Mouse (Mus musculus) hindbrain, embryonic 13.5 days (tissue): ENCODE results near the gene Dnmt3c. TPM values are rescaled to one million over a fixed set of nuclear protein-coding genes. Genes with fewer than 3 reads are reported as not detected.
"Not testable (repeated sequence)": the region's sequence is repeated elsewhere in the genome, so short reads cannot be mapped to it uniquely, and the experiment has no call there.

Experiments
- ATAC-seq: fragments of 200-750 bp; cut with Nextera tagmentation; 2 replicates; pipeline ENCODE4 v1.8.0; 2017; ENCODE audit warnings: moderate TSS enrichment; ENCODE audit not compliant: low FRiP score
- H3K27ac ChIP-seq: fragments of 300-500 bp; sonication (generic); 2 replicates; pipeline ENCODE4 v1.5.1; 2015; ENCODE audit warnings: inconsistent platforms, mild to moderate bottlenecking, moderate library complexity
- H3K27me3 ChIP-seq: fragments of 300-500 bp; sonication (generic); 2 replicates; pipeline ENCODE4 v1.6.1; 2015; ENCODE audit warnings: mild to moderate bottlenecking, inconsistent platforms
- H3K36me3 ChIP-seq: fragments of 300-500 bp; sonication (generic); 2 replicates; pipeline ENCODE4 v1.6.1; 2015; ENCODE audit warnings: mild to moderate bottlenecking, inconsistent platforms
- H3K4me1 ChIP-seq: fragments of 300-500 bp; sonication (generic); replicated peaks from 2 replicates; pipeline ENCODE4 v1.6.1; 2015; ENCODE audit warnings: inconsistent platforms
- H3K4me2 ChIP-seq: fragments of 300-500 bp; sonication (generic); 2 replicates; pipeline ENCODE4 v1.6.1; 2015; ENCODE audit warnings: inconsistent platforms, mild to moderate bottlenecking, moderate library complexity
- H3K4me3 ChIP-seq: fragments of 300-500 bp; sonication (generic); 2 replicates; pipeline ENCODE4 v1.5.1; 2015; ENCODE audit warnings: mild to moderate bottlenecking, inconsistent platforms
- H3K9ac ChIP-seq: fragments of 300-500 bp; sonication (generic); 2 replicates; pipeline ENCODE4 v1.6.1; 2015; ENCODE audit warnings: mild to moderate bottlenecking, inconsistent platforms
- H3K9me3 ChIP-seq: fragments of 300-500 bp; sonication (generic); 2 replicates; pipeline ENCODE4 v1.6.1; 2016; ENCODE audit warnings: inconsistent platforms
- WGBS: fragments of 180-500 bp; shearing (Covaris S2); methylation state at CpG from one replicate; pipeline ENCODE4 v1.1.7; 2015; 5-methylcytosine and 5-hydroxymethylcytosine counted together
- polyA plus RNA-seq: library from polyadenylated mRNA; unstranded; fragments of >200 nt; fragmentation: Nextera tagmentation; extraction: Ambion mirVana; gene quantifications from 2 replicates; pipeline ENCODE4 v1.2.1, GENCODE M21; 2015

The Dnmt3c gene
- polyA plus RNA-seq, 1 experiment from 2014 or later, result not detected

DNA sequence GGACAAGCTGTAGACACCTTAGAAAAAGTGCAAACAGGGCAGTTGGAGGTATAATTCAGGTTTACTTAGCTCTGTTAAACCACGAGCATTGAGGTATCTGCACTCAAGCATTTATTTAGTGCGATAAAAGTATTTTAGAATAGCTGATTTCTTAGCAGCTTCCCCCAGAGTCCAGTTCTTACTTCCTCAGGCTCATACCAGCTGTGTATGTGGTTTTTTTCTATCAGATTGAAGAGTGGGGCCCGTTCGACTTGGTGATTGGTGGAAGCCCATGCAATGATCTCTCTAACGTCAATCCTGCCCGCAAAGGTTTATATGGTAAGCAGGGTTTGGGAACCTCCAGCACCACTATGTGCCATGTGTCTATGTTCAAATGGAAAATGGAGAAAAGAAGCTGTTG, 19.5 kb upstream of the Dnmt3c start:
- no peak for ATAC-seq
- peaks cover 28% of the 10 kb centered on the region for H3K36me3 ChIP-seq
- no peak overlapping the region for H3K27ac ChIP-seq
- no peaks in the 10 kb centered on the region for H3K27me3 ChIP-seq
- 95% methylated on average over 6 of the region's 6 CpGs for WGBS
- H3K9me3 ChIP-seq, result no peaks in the 10 kb centered on the region
- no peak overlapping the region for H3K4me3 ChIP-seq
- H3K4me1 ChIP-seq, result no peaks in the 10 kb centered on the region
- no peak overlapping the region for H3K9ac ChIP-seq
- no peak overlapping the region for H3K4me2 ChIP-seq

DNA sequence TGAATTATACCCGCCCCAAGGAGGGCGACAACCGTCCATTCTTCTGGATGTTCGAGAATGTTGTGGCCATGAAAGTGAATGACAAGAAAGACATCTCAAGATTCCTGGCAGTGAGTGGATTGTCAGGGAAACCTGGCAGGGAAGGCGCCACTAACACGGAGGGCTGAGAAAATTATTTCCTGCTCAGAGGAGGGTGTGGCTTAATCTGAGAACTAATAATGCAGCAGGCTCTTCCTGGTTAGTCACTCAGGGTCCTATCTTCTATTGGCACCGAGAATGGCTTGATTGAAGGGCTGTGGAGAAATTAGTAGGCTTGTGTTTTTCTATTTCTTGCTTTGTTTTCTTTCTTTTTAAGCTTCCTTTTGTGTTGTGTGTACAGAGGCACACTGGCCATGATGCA, 18.9 kb upstream of the Dnmt3c start:
- Histone ChIP-seq H3K9me3 (no peaks in the 10 kb centered on the region), H3K27me3 (no peaks in the 10 kb centered on the region), H3K4me2 (no peak overlapping the region), H3K27ac (no peak overlapping the region), H3K36me3 (peaks cover 28% of the 10 kb centered on the region), H3K4me3 (no peak overlapping the region), H3K4me1 (no peaks in the 10 kb centered on the region), H3K9ac (no peak overlapping the region)
- WGBS, result 87% methylated on average over 7 of the region's 7 CpGs
- no peak for ATAC-seq

DNA sequence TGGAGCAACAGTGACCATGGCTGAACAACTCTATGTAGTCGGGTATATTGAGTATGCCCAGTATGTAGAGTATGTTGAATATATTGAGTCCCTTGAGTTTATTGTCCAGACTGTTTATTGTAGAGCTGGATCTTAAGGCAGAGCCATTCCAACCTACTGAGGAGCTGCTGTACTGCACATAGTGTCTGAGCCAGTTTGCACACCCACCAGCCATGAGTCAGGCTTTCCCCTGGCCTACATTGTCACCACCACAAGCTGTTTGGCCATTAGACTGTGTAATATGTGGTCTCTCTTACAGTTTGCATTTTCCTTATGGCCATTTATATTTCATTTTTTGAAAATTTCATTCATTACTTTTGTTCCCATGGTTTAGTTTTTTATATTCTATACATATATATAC, 16.5 kb upstream of the Dnmt3c start:
- no peaks in the 10 kb centered on the region for H3K4me1 ChIP-seq
- H3K27me3 ChIP-seq, result no peaks in the 10 kb centered on the region
- H3K9me3 ChIP-seq, result no peaks in the 10 kb centered on the region
- H3K4me3 ChIP-seq, result no peak overlapping the region
- H3K4me2 ChIP-seq, result no peak overlapping the region
- no peak for ATAC-seq
- peaks cover 18% of the 10 kb centered on the region for H3K36me3 ChIP-seq
- 98% methylated on average over 1 of the region's 1 CpGs for WGBS
- no peak overlapping the region for H3K27ac ChIP-seq
- H3K9ac ChIP-seq, result no peak overlapping the region

DNA sequence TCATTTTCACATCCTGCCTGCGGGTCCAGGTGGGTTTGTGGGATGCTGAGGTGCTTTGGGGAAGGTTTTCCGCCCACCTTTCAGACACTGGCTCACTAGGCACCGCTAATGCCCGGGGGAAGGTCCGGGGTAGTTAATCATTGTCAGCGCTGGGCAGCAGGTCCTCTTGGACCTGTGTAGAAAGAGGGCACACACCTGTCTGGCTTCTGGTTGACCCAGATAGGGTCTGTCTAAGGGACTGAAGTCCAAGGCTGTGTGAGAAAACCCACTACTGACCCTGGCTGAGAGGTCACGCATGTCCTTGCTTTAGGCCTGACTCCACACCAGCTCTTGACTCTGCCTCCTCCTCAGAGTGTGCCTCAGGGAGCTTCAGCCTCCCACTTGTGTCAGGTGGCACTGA, 3.0 kb upstream of the Dnmt3c start:
- H3K9me3 ChIP-seq, H3K4me1 ChIP-seq, H3K27me3 ChIP-seq, H3K4me2 ChIP-seq, ATAC-seq, H3K4me3 ChIP-seq, H3K27ac ChIP-seq, H3K36me3 ChIP-seq, H3K9ac ChIP-seq: not testable (repeated sequence)
- 88% methylated on average over 7 of the region's 7 CpGs for WGBS

DNA sequence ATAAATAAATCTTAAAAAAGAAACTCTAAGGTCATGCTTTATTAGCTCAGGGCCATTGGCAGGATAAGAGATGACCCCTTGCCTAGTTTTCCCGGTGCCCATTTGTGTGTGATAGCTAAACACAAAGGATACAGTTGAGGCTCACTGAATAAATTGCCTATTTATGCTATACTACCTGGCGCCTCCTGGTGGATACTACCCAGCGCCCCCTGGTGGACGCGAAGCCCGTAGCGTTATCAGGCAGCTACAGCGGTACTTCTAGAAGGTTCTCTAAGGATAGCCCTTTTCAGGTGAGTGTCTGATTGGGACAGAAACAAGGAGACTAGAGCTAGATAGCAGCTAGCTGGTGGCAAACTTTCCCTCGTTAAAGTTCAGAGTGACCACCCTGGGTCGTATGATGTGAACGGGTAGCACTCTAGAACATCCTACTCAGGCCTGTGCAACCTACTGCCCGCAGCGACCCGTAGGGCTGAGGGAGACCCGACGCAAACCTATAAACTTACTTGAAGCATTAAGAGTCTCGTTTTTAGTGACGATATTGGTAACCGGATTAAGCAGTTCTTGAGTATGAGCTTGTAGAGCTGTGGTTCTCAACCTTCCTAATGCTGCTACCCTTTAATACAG, 1.9 kb upstream of the Dnmt3c start:
- no peaks in the 10 kb centered on the region for H3K27me3 ChIP-seq
- H3K36me3 ChIP-seq, result no peaks in the 10 kb centered on the region
- no peaks in the 10 kb centered on the region for H3K4me1 ChIP-seq
- 68% methylated on average over 19 of the region's 19 CpGs for WGBS
- ATAC-seq, result no peak
- no peak overlapping the region for H3K9ac ChIP-seq
- H3K4me2 ChIP-seq, result no peak overlapping the region
- H3K4me3 ChIP-seq, result no peak overlapping the region
- no peak overlapping the region for H3K27ac ChIP-seq
- H3K9me3 ChIP-seq, result no peaks in the 10 kb centered on the region

DNA sequence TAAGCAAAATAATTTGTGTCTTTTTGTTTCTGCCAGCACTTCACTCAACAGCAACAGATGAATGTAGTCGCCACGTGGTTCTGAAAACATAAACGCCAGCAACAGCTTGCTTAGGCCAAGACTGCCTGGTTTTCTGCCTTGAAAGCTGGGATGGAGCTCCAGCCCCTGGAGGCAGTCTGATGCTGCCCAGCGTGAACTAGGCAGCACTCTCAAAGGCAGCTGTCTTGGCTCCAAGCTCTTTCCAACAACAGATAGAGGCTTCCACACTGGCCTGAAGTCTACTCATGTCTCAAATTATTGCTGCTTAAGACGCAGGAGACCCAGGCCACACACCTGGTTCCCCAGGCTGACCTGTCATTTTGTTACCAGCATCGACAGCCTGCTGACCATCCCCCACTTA, 6.9 kb downstream of the Dnmt3c start:
- WGBS, result 42% methylated on average over 6 of the region's 6 CpGs
- no peak for ATAC-seq
- no peak overlapping the region for H3K4me2 ChIP-seq
- H3K27ac ChIP-seq, result no peak overlapping the region
- H3K4me3 ChIP-seq, result no peak overlapping the region
- no peaks in the 10 kb centered on the region for H3K27me3 ChIP-seq
- no peaks in the 10 kb centered on the region for H3K36me3 ChIP-seq
- no peak overlapping the region for H3K9ac ChIP-seq
- no peaks in the 10 kb centered on the region for H3K4me1 ChIP-seq
- no peaks in the 10 kb centered on the region for H3K9me3 ChIP-seq

DNA sequence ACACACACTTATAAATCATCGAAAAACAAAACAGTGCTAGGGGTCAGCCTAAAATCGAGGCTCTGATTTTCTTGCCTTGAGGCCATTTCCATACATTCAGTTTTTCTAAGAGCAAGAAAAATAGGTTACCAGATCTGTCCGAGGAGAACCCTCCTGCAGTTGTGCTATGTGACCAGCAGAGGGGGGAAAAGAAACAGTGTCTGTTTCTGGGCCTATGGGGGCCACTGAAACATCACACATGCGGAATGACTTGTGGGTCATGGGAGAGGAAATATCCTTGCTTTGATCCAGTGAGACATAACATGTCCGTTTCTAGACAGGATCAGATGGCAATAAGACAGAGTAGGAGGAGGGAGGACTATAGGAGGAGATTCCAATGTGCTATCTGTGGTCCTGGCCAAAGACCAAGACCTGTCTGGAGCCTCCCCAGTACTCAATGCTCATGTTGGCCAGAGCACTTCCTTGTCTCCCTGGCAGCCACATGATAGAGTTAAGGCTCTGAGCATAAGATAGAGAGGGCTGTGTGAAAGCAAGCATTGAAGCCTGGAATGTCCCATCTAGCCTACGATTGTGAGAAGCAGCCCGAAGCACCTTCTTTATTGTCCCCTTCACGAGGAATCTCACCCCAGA, 14.4 kb downstream of the Dnmt3c start:
- ATAC-seq, result no peak
- no peaks in the 10 kb centered on the region for H3K9me3 ChIP-seq
- peaks cover 19% of the 10 kb centered on the region for H3K4me1 ChIP-seq
- H3K4me2 ChIP-seq, result no peak overlapping the region
- no peaks in the 10 kb centered on the region for H3K27me3 ChIP-seq
- 55% methylated on average over 8 of the region's 8 CpGs for WGBS
- no peak overlapping the region for H3K27ac ChIP-seq
- no peaks in the 10 kb centered on the region for H3K36me3 ChIP-seq
- H3K9ac ChIP-seq, result no peak overlapping the region
- H3K4me3 ChIP-seq, result no peak overlapping the region

DNA sequence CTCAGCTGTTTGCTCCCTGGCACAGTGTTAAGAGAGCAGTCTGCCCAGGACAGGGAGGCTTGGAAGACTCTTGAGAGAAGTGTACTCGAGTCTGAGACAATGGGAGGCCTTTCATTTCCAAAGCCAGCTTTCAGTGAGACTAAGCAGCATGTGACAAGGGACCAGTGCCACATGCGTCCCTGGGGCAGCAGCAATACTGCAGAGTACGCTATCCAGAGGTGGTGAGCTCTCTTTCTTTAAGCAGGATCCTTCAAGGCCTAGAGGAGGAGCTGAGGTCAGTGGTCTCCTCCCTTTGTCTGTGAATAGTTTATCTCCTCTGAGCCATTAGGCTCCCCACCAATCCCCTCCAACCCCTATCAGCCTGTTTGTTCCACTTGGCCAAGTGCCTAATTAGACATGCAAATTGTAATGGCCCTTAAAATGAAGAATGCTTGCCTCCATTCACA, 16.2 kb downstream of the Dnmt3c start:
- Histone ChIP-seq H3K9me3 (no peaks in the 10 kb centered on the region), H3K27ac (peak overlapping the region; percentile 86)
- 14% methylated on average over 3 of the region's 3 CpGs for WGBS

DNA sequence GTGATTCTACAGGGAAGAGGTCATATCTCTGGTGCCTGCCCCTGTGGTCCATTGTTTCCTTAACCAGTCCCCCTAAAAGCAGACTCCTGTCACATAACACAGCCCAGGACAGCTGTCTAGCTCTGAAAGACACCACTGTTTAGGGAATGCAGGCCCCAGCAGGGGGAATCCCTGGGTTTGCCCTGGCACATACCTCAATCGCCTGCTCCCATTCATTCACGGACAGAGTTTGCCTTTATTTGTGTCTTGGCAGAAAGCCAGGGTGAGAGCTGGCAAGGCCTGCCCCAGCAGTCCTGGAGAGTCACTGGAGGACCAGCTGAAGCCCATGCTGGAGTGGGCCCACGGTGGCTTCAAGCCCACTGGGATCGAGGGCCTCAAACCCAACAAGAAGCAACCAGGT, 16.8 kb downstream of the Dnmt3c start:
- Histone ChIP-seq H3K4me2 (no peak overlapping the region), H3K27ac (peak overlapping the region; percentile 86), H3K4me1 (peaks cover 19% of the 10 kb centered on the region), H3K4me3 (no peak overlapping the region), H3K9ac (no peak overlapping the region), H3K27me3 (no peaks in the 10 kb centered on the region), H3K9me3 (no peaks in the 10 kb centered on the region), H3K36me3 (no peaks in the 10 kb centered on the region)
- 10% methylated on average over 4 of the region's 4 CpGs for WGBS
- ATAC-seq, result peak; percentile 87

More for the DNA sequence above, 16.2 kb downstream of the Dnmt3c start:
- H3K36me3 ChIP-seq, result no peaks in the 10 kb centered on the region
- ATAC-seq, result peak; percentile 79
- H3K4me3 ChIP-seq, result no peak overlapping the region
- H3K9ac ChIP-seq, result no peak overlapping the region
- H3K4me2 ChIP-seq, result no peak overlapping the region
- no peaks in the 10 kb centered on the region for H3K27me3 ChIP-seq
- peaks cover 19% of the 10 kb centered on the region for H3K4me1 ChIP-seq

DNA sequence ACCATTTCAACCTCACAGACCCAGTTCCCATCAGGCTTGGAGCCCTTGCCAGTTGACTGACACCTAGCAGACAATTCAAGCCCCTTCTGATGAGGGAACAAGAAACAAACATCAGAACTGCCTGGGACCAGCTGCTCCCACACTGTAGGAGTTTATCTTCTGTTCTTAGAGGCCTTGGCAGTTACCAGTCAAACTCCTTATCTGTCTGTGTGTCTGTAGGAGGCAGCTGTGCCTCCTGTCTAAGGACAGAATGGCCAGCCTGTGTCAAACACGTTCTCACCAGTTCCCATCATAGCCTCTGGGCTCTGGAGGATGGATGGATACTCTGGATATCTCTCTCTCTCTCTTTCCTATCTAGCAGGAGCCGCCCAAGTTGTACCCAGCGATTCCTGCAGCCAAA, 21.4 kb downstream of the Dnmt3c start:
- not testable (repeated sequence) for H3K4me1 ChIP-seq, H3K4me3 ChIP-seq, H3K27me3 ChIP-seq, H3K9ac ChIP-seq, H3K9me3 ChIP-seq, ATAC-seq, H3K36me3 ChIP-seq, H3K27ac ChIP-seq, H3K4me2 ChIP-seq
- 84% methylated on average over 3 of the region's 3 CpGs for WGBS

DNA sequence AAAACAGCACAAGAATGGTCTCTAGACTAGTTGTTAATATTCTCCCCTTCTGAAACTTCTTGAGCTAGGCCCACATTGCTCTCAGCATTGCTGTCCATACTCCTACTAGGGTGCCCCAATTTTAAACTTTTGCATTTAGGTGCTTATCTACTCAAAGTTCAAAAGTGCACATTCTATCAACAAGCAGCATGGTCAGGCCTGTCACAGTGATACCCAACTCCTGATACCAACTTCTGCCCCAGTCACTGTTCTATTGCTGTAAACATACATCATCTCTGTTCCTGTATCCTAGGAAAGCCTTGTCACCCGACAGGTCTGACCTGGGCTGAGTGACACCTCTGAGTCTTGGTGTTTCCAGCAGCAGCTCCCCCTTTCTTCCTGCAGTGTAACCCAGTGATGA, 26.6 kb downstream of the Dnmt3c start:
- no peaks in the 10 kb centered on the region for H3K4me1 ChIP-seq
- no peak for ATAC-seq
- H3K4me3 ChIP-seq, result no peak overlapping the region
- H3K9me3 ChIP-seq, result no peaks in the 10 kb centered on the region
- no peaks in the 10 kb centered on the region for H3K27me3 ChIP-seq
- H3K4me2 ChIP-seq, result no peak overlapping the region
- no peak overlapping the region for H3K9ac ChIP-seq
- no peak overlapping the region for H3K27ac ChIP-seq
- H3K36me3 ChIP-seq, result no peaks in the 10 kb centered on the region
- WGBS, result 93% methylated on average over 1 of the region's 1 CpGs

DNA sequence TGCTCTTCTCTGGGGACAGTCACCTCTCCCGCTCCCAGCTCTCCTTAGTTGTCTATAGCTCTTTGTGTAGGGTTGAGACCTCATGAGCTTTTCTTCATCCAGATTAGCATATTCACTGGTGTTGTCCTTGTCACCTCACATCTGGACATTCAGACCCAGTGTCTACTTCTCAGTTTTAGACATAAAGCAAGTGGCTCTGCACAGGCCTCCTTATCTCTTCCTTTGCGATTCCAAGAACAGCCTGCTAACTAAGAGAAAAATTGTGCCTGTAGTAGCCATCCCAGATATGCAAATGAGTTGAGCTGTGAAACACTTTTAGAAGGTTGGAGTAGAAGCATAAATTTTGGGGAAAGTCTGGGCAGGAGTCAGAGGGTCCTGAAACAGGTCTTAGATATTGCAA, 28.0 kb downstream of the Dnmt3c start:
- Histone ChIP-seq H3K9ac (no peak overlapping the region), H3K36me3 (no peaks in the 10 kb centered on the region), H3K4me2 (no peak overlapping the region), H3K4me3 (no peak overlapping the region), H3K27me3 (no peaks in the 10 kb centered on the region), H3K4me1 (no peaks in the 10 kb centered on the region), H3K9me3 (no peaks in the 10 kb centered on the region), H3K27ac (no peak overlapping the region)
- 87% methylated on average over 2 of the region's 2 CpGs for WGBS
- ATAC-seq, result no peak

DNA sequence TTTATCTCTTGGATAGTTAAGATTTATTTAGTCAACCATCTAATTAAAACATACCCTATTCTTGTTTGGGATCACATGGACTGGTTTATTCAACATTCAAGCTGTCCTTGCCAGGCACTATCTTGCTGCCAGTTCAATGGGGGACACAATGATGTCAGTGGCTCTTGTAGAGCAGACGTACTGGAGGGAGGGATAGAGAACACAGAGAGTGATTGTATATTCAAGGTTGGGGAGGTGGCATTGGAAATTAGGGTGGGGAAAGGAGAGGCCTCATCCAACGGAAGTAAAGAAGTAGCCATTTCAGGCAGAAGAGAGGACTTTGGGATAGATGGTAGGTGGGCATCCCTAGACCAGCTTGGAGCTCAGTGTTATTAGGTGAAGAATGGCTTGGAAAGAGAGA, 28.4 kb downstream of the Dnmt3c start:
- Histone ChIP-seq H3K4me2 (no peak overlapping the region), H3K4me3 (no peak overlapping the region), H3K36me3 (no peaks in the 10 kb centered on the region), H3K9me3 (no peaks in the 10 kb centered on the region), H3K9ac (no peak overlapping the region), H3K4me1 (no peaks in the 10 kb centered on the region), H3K27ac (no peak overlapping the region), H3K27me3 (no peaks in the 10 kb centered on the region)
- WGBS, result 66% methylated on average over 2 of the region's 2 CpGs
- ATAC-seq, result no peak
